Mouse (Mus musculus) thymus, postnatal 14 days (tissue): ENCODE measurements around the gene Cpsf4l.

Source experiments
- DNase-seq: peaks from one replicate; pipeline ENCODE4 v3.0.0; 2021

Gene Cpsf4l

GRCm38 (mm10) chr11:113698013-113698545 is 11.7 kb downstream of the Cpsf4l start:
- no peak for DNase-seq

- DNase-seq: no peak
These were observed 12.2 kb downstream of the Cpsf4l start for GRCm38 (mm10) chr11:113697571-113697970.

- DNase-seq: no peak
These were observed 18.0 kb downstream of the Cpsf4l start for GRCm38 (mm10) chr11:113691851-113692250.

GRCm38 (mm10) chr11:113691318-113691717 is 18.5 kb downstream of the Cpsf4l start:
- DNase-seq: no peak

- no peak for DNase-seq
These were observed 19.3 kb downstream of the Cpsf4l start for GRCm38 (mm10) chr11:113690506-113690905.

DNA sequence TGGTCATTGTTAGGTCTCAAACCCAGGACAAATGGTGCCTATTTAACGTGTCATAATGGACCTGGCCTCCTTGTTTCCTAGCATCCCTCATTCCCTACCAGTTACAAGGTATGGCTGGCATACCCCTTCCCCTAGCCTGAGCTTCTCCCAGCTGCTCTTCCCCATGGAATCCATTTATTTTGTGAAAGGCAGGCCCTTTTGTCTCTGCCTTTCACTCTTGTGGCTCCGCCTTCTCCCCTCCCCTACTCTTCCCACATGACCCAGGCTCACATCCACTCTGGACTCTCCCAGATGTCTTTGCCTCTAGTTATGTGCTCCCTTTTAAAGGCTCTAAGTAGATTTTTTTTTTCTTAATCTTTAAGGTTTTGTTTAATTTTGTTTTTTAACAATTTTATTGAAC is 22.8 kb downstream of the Cpsf4l start:
- no peak for DNase-seq

GRCm38 (mm10) chr11:113684707-113685426 is 24.9 kb downstream of the Cpsf4l start:
- no peak for DNase-seq

DNA sequence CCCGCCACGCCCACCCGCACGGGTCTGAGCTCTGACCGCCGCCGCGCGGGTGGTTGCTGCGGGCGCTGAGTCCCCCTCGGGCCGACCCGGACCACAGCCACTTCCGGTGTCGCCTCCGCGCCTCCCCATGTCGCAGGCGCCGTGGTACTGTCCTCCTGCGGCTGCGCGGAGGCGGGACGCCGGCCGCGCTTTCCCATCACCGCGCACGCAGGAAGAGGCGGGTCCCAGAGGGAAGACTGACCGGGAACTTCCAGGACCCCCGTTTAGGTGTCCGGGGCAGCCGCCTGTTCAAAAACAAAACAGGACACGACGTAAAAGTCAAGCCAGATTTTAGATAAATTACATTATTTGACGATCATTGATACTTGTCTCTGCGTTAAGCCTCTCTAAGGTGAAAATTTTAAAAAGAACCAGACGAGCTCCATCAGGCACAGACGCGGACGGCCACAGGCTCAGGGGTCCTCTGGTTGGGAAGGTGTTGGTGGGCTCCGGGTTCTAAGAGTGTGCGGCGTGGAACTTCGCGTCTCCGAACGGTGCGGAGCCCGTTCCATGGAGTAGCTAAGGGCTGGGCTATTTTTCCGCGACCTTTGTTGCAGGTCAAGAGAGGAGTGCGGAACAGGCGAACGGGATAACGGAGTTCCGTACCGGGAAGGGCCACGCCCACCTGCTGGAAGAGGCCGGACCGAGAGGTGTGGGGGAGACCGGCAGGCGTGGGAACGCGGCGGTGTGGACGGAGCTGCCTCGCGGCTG is 25.7 kb downstream of the Cpsf4l start, which contains the start of the genes Fam104a and D11Wsu47e:
TSS of gene Fam104a (minus strand) at position 199 of the 750 bp plus-strand sequence.
TSS of gene D11Wsu47e (plus strand) at position 456 of the 750 bp plus-strand sequence.
- DNase-seq: peak; percentile 95

DNA sequence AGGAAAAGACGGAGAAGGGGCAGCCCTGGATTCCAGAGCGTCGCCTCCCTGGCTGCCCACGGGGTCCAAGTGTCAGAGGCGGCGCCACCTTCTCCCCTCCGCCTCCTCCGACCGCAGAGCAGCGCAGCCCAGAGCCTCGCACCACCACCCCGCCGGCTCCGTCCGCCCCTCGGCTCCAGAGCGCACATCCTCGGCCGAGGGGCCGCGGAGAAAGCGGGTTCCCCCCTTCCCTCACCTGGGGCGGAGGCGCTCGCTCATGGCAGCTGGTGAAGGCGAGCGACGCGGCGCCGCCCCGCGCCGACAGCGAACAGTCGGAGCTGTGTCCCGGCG is 26.2 kb downstream of the Cpsf4l start:
- DNase-seq: no peak

DNA sequence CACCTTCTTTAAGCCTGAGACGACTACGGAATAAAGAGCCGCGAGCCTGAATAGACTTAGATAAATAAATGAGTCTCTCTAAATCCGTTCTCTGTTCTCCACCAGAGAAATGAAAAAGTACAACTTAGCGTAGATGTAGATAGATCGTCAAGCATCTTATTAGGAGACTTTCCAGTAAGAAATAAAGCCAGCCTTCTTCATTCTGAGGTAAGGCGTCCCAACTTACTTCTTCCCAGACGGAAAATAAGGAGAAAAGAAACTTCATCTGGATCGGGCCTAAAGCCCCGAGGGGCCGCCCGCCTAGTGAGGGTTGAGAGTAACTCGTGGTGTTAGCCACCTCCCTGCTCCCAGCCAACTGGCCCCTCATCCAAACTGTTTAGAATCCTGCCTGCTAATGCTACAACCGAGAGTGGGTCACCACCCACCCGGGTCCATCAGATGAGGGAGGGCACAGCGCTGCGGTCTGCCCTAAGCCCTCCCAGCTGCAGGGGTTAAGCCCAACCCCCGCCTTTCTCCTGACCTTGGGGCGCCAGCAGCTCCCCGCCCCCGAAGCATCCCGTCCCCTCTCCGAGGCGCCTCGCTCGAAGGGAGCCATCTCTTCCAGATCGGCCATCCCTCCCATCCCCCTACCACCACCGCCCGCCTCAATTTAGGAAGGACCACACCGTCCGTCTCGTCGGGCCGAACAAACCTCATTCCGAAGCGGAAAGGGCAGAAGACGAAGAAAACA is 26.8 kb downstream of the Cpsf4l start:
- DNase-seq: peak; percentile 80

GRCm38 (mm10) chr11:113681979-113682378 is 27.8 kb downstream of the Cpsf4l start:
- DNase-seq: no peak

GRCm38 (mm10) chr11:113680954-113681353 is 28.9 kb downstream of the Cpsf4l start:
- no peak for DNase-seq

GRCm38 (mm10) chr11:113678373-113678772 is 31.4 kb downstream of the Cpsf4l start:
- DNase-seq: no peak

GRCm38 (mm10) chr11:113677378-113677777 is 32.4 kb downstream of the Cpsf4l start:
- no peak for DNase-seq

- no peak for DNase-seq
These were observed 33.0 kb downstream of the Cpsf4l start for GRCm38 (mm10) chr11:113676847-113677246.

- DNase-seq: no peak
These were observed 35.2 kb downstream of the Cpsf4l start for GRCm38 (mm10) chr11:113674595-113674994.

- DNase-seq: no peak
These were observed 36.2 kb downstream of the Cpsf4l start for GRCm38 (mm10) chr11:113673614-113674013.

DNA sequence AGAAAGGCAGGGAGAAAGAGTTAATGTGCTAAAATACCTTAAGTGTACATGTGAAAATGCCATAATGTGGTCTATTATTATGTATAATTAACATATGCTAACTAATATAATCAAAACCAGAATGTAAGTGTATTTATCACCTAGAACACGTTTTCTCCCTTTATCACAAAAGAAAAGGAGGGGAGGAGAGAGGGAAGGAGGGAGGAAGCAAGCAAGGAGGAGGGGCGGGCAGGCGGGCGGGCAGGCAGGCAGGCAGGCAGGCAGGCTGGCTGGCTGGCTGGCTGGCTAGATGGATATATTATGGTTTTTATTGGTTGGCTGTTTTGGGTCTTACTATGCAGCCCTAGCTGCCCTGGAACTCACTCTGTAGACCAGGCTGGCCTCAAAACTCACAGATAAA is 40.1 kb downstream of the Cpsf4l start:
- no peak for DNase-seq

DNA sequence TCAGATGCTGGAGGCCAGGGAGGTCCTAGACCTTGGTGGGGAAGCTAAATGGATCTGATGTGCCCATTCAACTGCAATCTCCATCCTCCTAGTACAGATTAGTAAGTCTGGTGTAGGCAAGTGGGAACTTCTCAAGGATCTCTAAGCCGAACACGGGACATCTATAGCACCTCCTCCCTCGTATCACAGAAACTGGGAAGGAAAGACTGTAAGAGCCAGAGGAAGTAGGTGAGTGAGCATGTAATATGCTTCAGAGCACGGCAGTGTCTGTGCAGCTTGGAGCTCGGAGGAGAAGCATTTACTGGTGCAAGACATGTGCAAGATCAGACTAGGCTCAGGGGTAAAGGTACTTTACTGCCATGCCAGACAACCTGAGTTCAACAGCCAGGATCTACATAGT is 41.0 kb downstream of the Cpsf4l start:
- DNase-seq: no peak

- no peak for DNase-seq
These were observed 42.1 kb downstream of the Cpsf4l start for GRCm38 (mm10) chr11:113667704-113668103.

DNA sequence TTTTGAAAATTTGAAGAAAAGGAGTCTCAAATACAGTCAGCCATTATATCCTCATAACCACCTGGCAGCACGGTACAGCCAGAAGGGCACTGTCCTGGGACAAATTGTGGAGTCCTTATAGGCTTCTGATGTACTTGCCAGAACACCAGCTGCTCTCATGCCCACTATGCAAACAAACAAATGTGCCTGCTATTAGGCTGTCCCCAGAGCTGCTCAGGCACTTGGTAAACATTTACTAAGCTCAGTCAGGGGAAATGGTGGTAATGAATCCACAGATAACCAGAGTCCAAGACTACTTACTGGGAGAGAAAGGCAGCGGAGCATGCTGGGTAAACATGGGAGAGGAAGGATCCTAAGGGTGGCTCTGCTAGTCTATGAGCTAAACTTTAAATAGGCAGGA is 42.7 kb downstream of the Cpsf4l start:
- no peak for DNase-seq

- DNase-seq: peak; percentile 61
These were observed 43.2 kb downstream of the Cpsf4l start for GRCm38 (mm10) chr11:113666648-113667047.

GRCm38 (mm10) chr11:113666205-113666604 is 43.6 kb downstream of the Cpsf4l start:
- no peak for DNase-seq
